Mouse (Mus musculus) T-cell, adult 2 months (primary cell): Measurements from ENCODE around the gene Ccdc142.
A peak's percentile ranks its signal among the peaks of the same experiment; 100 is the strongest.

Experiments
- DNase-seq: peaks from one replicate; pipeline ENCODE4 v3.0.0; 2022; ENCODE audit warnings: low spot score

Gene Ccdc142

DNA sequence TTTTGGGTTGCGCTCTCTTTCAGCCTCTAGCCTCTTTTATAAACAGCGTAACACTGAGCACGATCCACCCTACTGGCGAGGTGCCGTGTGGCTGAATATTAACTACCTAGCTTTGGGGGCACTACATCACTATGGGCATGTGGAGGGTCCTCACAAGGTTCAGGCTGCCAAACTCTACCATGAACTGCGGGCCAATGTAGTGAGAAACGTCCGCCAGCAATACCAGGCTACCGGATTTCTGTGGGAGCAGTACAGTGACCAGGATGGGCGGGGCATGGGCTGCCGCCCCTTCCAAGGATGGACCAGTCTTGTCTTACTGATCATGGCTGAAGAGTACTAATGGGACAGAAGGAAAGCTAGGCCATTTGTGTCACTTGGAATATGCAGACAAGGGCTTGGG lies 17.0 kb downstream of the Ccdc142 start:
- DNase-seq = no peak

DNA sequence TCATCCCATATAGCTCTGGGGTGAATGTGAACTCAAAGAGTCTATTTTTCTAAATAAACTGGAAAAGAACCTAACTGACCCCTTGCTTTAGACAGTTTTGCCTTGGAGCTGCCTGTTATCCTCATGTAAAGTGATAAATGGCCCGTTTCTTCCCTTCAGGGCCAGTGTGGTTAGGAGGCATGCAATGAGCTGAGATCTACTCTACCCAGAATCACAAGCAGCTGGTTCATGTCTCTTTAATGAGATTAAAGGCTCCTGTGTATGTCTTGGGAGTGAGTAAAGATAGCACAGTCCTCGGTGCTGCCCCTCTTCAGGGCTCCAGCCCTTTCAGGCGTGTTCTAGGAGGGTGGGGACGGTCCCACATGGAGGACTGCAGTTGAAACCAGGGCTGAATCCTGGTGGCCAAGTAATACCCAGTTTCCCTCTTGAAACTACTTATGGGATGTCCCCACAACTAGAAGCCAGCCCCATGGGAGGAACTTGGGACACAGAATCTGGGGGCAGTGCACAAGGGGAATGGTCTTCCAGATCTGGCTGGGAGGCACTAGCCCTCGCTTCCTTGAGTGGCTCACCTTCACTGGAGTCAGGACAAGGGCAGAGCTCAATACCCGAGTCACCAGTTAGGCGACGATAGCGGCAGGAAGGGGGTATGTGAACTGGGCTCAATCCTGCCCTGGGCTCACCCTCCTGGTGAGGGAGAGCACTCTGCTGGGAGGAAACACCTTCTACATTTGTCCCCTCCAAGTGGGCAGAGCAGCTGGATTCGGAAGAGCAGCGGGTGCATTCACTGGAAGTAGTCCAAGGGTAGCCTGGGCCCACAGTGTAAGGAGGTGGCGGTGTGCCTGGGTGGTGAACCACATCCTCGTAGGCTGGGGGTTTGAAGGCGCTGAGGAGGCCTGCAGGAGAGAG lies 17.7 kb downstream of the Ccdc142 start:
- DNase-seq = peak; percentile 42

DNA sequence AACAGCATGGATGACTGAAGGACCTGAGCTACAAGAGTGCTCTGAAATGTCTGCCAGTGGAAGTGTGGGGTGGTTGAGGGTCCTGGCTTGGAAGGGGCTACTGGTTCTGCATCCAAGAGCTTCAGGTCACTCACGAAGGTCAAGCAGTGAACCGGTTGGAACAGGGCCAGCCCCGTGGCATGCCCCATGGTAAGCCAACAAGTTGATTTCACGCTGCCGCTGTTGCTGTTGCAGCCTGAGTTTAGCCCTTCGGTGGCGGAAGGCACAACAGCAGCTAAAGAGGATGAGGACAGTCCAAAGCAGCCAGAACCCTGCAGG lies 18.3 kb downstream of the Ccdc142 start:
- no peak for DNase-seq

DNA sequence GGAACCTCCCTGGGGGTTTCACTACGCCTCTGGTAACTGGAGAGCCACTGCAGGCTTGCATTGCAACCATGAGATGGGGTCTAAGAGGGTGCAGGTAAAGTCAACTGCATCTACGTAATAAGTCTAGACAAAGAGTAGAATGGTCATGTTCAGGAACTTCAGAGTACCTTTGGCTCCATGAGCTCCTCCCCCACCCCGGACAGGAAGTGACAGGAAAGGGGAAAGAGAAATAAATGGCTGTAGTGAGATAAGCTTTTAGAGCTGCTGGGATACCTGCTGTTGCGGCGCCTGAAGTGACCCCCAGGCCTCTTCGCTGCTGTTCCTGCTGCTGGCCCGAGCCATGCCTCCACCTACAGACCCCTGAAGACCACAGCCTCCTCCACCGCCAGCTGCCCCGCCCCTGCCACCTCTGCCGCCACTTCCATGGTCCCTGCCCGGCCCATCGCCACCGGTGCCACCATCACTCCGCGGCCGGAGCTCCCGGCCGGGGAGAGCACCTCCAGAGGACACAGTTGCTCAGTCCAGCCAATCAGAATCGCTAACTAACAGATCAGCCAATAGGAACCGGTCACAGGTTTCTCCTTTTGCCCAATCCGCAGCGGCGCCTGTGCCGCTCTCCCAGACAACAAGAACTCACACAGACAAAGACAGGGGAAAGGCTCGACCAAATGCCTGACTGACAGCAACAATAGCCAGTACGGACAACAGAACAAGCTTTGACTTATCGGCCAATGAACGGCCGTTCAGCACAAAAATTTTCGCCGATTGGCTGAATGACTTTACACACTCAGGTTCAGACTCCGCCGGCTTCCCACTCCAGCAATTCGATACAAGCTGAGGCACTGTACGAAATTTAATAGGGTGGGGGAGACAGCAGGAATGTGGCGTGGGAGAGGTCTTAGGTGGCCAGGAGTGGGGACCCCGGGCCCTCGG lies 19.8 kb downstream of the Ccdc142 start, which contains the start of gene Wbp1:
Wbp1 (minus strand) TSS at position 630 of the 933 bp plus-strand sequence.
- peak; percentile 95 for DNase-seq

DNA sequence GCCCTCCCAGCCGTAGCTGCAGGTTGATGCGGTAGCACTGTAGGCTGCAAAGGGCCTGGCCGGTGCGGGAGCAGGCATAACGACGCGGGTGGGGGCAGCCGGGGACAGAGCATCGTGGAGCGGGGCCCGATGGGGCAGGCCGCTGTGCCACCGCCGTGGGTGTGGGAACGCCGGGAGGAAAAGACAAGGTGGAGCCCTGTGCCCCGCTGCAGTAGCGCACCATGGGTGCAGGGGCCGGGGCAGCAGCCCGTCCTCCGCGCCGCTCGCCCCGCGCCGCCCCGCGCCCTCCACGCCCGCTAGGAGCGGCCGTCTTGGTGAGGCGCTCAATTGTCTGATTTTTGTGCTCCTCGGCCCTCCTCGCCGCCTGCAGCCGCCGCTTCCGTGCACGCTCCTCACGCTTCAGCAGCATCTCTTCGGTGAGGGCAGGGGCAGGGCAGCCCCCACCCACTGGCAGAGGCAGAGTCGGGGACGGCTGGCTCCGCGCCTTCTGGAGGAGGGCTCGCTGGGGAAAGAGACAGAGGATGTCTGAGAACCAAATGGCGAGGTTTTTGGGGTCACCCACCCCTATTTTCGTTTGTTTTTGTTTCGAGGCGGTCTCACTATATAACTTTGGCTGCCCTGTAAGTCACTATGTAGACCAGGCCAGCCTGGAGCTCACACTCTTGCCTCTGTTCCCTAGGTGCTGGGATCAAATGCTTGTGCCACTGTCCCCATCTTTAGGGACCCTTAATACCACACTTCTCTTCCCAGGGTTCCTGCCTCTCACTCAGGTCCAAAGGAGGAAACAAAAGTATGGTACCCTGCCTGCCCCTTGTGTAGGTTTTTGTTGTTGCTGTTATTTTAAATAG lies 20.7 kb downstream of the Ccdc142 start:
- no peak for DNase-seq

DNA sequence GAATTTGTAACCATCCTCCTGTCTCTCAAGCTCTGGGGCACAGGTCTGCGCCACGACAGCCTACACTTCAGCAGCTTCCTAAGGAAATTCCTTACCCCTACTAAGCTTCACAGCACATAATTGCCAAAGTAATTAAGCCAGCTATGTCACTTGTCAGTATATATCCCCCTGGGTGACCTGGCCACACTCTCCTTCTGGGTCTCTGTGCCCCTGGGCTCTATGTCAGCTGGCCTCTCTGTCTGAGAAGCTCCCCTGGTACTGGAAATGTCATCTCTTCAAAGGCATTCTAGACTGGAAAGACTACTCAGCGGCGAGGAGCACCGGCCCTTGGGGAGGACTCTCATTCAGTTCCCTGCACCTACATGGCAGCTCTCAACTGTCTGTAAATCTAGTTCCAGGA lies 21.6 kb downstream of the Ccdc142 start:
- no peak for DNase-seq

DNA sequence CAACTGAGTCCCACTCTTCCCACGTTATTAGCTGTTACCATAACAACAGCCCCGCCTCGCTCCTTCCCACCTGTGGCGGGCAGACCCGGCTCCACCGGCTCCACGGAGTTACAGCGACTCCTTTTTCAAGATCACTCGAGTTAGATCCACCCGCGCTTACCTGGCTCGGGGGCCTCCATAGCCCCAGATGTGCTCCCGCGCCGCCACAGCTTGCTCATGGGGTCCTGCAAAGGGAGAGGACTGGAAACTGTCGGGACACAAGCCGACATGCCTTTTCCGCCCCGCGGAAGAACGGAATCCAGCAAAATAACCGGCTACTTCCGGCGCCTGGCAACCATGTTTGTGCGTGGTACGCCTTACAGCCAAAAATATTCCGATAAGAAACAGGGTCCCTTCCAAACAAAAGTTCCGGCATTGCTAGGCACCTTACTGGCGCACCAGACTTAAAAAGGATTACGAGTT lies 23.5 kb downstream of the Ccdc142 start:
- DNase-seq = peak; percentile 95

DNA sequence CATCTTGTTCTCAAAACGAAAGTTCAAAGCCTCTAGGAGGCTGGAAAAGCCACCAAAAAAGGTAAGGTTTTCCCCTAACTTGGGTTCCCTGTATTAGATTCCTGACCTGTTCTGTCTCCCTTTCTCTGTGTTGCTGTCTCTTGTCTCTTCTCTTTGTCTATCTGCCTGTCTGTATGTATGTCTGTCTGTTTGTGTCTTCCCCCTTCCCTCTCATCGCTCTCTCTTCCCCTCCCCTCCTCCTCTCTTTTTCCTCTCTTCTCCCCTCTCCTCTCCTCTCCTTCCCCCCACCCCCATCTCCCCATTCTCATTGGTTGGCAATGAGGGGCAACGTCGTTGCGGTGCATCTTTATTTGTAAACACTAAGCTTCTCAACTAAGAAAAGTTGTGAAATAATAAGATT lies 23.9 kb downstream of the Ccdc142 start, which contains the start of gene Ino80b:
Ino80b (minus strand) TSS at position 101 of the 400 bp plus-strand sequence.
- no peak for DNase-seq

DNA sequence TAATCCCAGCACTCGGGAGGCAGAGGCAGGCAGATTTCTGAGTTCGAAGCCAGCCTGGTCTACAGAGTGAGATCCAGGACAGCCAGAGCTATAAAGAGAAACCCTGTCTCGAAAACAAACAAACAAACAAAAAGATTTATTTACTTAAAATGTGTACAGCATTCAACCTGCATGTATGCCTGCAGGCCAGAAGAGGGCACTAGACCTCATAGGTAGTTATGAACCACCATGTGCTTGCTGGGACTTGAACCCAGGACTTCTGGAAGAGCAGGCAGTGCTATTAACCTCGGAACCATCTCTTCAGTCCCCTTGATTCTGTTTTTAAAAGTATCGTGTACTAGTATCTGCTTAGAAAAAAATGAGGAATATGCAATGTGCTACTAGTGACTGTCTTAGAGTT lies 26.0 kb downstream of the Ccdc142 start:
- DNase-seq = no peak

DNA sequence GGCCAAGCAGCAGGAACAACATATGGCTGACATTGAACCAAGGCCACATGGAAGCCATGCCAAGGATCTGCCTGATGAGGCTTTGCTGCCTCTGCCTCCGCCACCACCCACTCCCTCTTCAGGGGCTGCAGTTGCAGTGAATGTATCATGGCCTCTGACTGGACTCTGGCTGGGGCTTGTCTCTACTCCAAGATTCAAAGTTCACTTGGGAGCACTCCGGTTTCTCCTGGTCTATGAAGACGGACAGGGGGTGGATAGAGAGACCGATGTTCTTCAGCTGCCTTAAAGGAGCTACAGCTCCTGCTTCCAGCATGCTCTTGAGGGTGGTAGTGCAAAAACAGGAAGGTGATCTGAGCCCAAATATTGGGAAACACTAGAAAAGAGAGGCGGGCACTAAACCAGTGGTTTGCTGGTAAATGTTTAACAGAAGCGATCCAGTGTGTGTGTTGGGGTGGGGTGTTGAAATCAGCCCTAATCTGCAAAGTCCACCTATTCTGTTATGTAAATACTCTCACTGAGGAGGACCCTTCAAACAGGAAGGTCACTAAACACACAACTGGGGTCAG lies 30.2 kb downstream of the Ccdc142 start:
- DNase-seq = no peak

DNA sequence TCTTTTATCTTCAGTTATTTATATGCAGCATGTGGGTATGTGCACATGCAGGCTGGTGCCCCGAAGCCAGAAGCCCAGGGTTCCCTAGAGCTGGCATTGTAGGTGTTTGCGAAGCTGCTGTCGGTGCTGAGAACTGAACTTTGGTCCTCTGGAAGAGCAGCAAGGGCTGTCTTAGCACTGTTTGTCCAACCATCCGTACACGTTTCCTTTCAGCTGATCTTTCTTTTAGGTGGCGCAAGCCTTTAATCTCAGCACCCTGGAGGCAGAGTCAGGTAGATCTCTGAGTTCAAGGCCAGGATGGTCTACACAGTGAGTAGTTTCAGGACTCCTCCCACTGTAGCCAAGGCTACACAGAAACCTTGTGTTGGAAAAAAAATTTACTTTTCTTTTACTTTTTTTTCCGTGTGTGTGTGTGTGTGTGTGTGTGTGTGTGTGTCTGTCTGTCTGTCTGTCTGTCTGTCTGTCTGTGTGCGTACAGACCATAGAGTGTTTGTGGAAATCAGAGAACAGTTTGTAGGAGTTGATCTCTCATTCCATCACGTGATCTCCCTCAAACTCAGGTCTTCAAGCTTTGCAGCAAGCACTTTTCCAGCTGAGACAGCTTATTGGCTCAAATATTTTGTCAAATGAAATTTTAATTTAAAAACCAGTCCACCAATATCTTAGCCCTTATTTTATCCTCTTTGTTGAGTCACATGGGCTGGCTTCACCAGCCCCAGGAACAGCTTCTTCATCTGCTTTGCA lies 30.9 kb downstream of the Ccdc142 start:
- DNase-seq = no peak

DNA sequence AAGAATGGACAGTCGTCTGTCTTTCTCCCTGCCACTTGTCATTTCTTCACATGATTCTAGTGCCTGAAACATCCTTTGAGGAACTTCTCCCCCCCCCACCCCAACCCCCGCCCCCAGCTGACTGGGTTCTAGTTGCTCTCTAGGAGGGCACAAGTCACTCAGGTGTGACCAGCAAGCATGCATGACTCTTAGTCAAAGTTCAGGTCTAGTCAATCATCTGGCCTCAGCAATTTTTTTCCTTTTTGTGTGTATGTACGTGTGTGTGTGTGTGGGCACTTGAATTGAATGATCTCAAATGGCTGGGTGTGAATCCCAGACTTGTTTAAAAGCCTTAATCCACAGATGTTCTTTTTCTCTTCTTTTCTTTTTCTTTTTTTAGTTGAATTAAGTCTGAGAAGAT lies 32.8 kb downstream of the Ccdc142 start:
- DNase-seq = no peak

DNA sequence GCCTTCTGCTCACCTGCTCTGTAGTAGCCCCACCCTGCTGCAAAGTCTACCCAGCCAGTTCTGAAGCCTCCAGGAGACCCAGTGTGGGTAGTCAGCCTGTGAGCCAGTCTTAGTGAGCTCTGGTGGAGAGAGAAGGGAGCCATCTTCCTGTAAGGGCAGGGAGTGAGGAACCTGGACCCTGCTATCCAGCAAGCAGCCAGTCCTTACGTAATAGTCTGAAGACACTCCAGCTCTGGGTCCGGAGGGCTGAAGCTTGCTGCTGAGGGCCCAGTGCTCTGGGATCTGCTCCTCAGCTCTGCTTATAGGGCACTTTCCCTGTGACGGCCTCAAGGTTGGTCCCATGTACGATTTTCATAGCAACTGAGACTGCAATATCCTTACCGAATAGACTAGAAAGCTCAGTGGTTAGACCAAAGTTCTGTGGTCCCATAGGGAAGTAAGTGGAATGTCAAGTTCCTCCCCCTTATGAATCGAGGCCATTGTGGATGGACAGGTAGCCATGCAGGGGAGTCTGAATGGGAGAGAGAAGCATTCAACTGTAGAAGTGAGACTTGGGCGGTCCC lies 33.6 kb downstream of the Ccdc142 start, which contains the start of gene Rtkn:
Rtkn (plus strand) TSS at position 513 of the 563 bp plus-strand sequence.
- no peak for DNase-seq

DNA sequence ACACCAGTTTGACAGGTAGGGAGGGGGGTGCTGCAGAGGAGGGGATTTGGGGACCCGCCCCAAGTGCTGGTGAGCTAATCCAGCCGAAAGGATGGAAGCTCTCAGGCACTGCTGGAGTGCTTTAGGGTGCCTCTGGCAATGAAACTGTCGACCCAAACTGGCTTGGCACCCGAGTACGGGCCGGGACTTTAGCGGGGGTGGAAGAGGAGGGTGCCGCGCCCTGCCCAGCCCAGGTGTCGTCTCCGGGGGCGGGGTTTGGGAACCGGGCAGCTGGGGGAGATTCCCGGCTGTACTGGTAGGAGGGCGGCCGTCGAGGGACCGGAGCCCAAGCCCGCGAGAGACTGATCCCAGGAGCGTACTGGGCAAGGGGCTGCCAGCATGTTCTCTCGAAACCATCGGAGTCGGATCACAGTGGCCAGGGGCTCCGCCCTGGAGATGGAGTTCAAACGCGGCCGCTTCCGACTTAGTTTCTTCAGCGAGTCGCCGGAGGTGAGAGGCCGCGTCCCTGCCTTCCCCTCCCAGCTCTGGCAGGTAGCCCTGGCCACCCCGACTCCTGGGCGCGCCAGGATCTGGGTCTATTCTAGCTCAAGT lies 34.3 kb downstream of the Ccdc142 start:
- no peak for DNase-seq

DNA sequence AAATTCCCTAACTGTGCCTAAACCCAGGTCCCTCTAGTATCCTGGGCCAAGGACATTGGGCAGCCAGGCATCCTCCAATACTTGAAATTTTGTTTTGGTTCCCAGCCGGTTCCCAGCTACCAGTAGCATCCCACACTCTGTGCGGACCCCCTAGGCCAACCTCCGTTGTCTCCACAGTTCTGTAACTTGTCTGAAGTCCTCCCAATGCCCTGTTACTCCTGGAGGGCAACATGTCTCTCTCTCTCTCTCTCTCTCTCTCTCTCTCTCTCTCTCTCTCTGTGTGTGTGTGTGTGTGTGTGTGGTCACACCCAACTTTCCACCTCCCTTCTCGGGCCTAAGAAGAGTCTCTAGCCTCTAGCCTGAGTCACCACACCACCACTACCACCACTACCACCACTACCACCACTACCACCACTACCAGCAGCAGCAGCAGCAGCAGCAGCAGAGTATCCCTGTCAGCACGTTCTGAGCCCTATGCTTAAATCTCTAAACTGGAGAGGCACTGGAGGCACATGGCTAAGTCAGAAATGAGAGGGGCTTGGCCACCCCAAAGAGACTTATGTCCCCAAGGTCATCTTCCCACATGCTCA lies 35.0 kb downstream of the Ccdc142 start:
- no peak for DNase-seq

DNA sequence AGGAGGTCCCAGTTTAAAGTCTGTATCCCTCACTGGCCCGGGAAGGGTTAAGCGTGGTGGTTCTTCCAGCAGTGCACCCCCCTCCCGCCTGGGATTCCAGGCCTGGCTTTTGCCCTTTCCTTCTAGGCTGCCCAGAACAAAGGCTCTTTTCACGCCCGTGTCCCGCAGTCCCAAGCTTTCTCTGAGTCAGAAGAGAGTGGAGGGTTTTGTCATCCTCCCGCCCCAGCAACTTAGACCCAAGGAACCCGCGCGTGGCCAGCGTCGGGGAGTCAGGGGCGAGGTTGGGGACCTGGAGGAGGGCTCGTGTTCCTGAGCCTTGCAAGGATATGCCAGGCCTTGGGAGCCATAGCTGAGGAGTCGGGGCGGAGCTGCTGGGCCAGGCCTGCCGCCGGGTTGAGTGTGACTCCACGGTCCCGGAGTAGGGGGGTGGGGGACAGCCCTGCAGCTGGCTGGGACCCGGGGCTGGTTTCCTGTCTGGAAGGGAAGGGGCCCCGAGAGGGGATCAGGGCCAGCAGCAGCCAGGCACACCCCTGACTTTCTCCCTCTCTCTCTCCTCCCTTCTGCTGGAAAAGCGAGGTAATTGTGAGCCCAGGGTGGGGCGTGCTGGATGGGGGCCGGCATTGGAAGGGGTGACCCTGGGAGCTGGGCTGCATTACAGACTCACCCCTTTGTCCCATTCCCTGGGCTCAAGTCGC lies 35.6 kb downstream of the Ccdc142 start:
- DNase-seq = no peak

DNA sequence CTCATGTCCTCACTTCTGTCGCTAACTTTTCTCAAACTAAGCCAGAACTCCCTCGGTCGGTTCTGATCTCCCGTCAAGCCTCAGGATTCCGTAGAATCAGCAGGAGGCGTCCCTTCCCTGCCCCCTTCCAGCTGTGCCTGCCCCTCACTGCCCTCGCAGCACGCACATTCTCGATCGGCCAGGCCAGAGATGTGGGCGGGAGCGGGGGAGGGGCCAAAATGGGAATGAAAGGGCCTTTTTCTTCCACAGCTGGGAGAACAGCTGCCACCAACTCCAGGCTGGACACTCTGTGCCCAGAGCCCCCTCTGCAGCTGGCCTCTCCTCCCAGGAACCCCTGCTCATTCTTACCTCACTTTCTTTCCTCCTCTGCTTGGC lies 36.2 kb downstream of the Ccdc142 start:
- DNase-seq = no peak

DNA sequence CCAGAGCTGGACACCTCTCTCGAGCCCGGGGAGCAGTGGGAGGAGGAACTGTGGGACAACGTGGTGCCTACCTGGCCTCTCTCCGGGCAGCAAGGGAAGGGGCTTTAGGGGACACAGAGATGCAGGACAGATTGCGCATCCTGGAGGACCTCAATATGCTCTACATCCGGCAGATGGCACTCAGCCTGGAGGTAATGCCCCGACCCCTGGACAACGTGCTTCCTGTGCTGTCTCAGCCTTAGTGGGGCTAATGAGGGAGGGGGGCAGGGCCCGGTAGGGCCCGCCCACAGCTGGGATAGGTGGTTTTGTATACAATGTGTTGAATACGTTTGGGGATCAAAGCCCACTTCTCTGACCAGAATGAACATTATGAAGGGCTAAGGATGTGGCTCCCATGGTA lies 36.7 kb downstream of the Ccdc142 start:
- no peak for DNase-seq

DNA sequence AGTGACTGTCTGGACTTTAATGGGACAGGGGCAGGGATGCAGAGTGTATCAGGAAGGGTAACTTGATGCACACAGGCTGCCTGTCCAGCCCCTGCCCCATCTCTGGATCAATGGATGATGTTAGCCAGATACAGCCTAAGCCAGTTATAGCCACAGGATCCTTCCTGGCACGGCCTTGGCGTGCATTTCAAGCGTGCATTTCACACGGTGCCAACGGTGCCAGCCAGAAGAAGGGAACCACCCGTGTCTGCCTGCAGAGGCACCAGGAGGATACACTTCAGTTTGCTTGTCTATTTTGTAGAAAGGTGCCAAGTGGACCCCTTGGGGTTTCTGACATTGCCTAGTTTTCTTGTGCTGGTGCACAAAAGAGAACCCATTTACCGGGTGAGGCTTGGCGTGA lies 38.6 kb downstream of the Ccdc142 start:
- DNase-seq = no peak
